Mouse (Mus musculus) right cerebral cortex, postnatal 14 days (tissue): Measurements from ENCODE around the gene Nudt4.
"Not testable (repeated sequence)": the region's sequence is repeated elsewhere in the genome, so short reads cannot be mapped to it uniquely, and the experiment has no call there.

Source experiments
- DNase-seq: peaks from one replicate; pipeline ENCODE4 v3.0.0; 2022

Gene Nudt4

DNA sequence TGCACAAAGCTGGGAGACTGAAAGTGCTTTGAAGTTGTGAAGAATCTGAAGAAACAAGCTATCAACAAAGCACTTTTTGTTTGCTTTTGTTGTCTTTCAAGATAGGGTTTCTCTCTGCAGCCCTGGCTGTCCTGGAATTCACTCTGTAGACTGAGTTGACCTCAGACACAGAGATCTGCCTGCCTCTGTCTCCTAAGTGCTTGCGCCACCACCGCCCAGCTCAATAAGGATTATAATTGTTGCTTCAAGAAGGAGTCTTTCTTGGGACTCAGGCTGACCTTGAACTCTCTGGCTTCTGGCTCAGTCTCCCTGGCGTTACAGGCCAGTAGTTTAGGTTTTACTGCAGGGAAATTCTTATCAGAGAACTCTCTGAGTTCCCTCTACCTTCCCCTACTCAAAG lies 2.8 kb upstream of the Nudt4 start:
- no peak for DNase-seq

GRCm38 (mm10) chr10:95565156-95565854 lies 1.4 kb upstream of the Nudt4 start:
- DNase-seq = no peak

- DNase-seq = peak; percentile 35
Measured at GRCm38 (mm10) chr10:95562859-95563841, 796 bp downstream of the Nudt4 start.

DNA sequence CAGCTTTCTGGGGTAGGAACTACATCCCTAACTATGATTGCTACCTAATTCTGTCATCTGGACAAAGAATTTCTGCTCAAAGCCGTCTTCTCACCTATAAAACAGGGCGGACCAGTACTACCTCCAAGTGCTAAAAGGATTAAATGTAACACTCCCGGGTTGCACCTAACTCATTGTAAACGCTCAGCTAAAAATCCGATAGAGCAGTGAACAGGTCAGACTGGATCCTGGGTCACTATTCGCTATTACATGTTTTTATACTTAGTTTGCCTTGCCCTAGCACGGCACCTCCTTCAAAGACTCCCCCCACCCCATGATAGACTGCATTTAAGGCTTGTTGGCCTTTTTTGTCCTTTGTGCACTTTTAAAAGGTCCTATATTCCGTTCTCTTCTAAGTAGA lies 1.6 kb downstream of the Nudt4 start:
- DNase-seq = no peak

DNA sequence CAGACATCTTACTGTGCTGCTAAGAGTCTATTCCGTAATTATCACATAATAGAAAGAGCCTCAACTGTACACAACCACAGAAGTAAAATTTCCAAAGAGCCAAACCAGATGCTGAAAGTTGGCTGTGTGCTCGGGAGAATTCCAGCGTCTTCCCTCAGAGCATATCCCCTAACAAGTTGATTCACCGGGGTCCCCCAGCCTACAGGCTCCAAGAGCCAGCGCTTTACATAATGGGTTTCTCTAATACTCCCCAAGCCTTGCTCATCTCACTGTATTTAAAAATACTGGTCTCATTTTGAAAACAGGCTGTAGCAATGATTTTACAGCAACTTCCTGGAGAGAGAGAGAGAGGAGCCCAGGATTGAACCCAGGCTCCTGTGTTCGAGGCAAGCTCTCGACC lies 2.3 kb downstream of the Nudt4 start:
- DNase-seq = no peak

GRCm38 (mm10) chr10:95560394-95560983 lies 3.5 kb downstream of the Nudt4 start:
- no peak for DNase-seq

DNA sequence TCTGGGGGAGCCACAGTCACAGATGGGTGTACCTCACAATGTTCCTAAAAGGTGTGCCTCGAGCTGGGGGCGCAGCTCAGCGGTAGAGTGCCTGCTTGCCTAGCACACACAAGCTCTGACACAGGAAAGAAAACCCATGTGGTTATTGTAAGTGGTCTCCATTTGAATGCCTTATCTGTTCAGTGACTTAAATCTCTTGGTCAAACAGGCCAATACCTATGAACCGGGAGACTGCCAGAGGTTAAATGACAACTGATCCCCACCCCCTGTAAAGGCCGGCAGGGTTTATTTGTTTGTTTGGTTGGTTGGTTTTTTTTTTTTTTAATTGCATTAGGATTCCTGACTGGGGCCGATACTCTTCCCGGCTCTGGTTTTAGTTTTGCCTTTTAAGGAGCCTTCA lies 4.5 kb downstream of the Nudt4 start:
- DNase-seq = no peak

DNA sequence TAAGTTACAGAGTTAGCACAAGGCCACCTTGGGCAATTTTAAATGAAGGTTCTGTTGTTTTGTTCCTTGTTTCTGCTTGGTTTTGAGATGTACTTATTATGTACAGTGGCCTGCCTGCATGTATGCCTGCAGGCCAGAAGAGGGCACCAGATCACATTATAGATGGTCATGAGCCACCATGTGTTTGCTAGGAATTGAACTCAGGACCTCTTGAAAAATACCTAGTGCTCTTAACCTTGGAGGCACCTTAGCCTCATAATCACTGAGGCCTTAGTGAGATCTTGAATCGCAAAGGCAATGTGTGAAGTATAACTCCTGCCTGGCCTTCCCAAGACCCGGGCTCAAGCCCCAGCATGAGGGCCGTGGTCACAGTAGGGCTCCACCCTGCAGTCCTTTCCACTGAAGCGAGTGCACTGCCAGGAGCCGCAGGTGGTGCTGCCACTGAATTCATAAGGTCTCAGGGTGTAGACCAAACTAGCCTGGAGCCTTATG lies 6.6 kb downstream of the Nudt4 start:
- DNase-seq = no peak

DNA sequence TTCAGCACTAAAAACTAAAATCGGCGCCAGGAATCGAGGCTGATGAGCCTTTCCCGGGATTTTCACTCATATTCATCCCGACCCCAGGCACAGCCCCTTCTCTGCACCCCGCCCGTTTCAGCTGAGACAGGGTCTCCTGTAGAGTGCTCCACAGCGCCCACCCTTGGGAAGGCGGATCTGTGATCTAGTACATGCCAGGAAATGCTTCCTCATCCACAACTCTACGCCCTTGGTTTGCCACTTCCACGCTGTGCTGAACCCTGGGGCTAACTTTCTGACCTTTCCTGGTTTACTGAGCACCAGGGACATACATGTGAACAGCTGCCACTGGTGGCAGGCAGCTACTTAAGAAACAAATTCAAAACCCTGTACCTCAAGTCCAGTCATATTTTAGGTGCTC lies 8.1 kb downstream of the Nudt4 start:
- DNase-seq = no peak

DNA sequence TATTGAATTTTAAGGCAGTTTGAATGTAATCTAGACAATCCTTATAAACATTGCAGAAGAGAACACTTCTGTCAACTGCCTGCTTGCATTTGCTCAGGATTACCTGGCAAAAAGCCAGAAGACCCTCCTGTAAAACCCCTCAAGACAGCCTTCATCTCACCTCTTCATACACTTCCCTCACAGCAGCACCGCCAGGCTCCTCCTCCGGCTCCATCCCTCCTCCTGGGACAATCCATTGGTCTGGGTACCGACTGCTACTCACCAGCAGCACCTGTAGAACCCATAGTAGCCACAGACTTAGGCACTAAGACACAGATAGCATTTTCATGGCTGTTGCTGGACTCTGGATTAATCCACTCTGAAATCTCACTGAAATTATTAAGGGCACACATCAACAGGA lies 11.6 kb downstream of the Nudt4 start:
- DNase-seq = no peak

DNA sequence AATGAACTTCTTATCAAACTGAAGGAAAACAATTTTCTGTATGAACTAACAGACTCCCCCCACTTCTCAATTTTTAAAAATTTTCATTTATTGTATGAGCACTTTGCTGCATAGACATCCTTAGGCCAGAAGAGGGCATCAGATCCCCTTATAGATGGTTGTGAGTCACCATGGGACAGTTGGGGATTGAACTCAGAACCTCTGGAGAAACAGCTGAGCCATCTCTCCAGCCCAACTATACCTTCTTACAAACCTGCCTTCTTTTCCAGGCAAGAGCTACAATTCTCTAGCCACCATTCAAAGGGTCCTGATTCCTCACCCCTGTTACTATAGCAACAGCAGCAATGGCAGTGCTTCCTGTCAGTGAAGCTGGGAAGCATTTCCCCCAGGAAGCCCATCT lies 12.2 kb downstream of the Nudt4 start:
- DNase-seq = no peak

- DNase-seq = no peak
Measured at GRCm38 (mm10) chr10:95550506-95550905, 13.4 kb downstream of the Nudt4 start.

- not testable (repeated sequence) for DNase-seq
Measured at GRCm38 (mm10) chr10:95549080-95549479, 14.9 kb downstream of the Nudt4 start.

- DNase-seq = no peak
Measured at GRCm38 (mm10) chr10:95548154-95548826, 15.7 kb downstream of the Nudt4 start.

GRCm38 (mm10) chr10:95546178-95546577 lies 17.8 kb downstream of the Nudt4 start:
- DNase-seq = no peak

- no peak for DNase-seq
Measured at GRCm38 (mm10) chr10:95545051-95545450, 18.9 kb downstream of the Nudt4 start.

- no peak for DNase-seq
Measured at GRCm38 (mm10) chr10:95544651-95545050, 19.3 kb downstream of the Nudt4 start.

DNA sequence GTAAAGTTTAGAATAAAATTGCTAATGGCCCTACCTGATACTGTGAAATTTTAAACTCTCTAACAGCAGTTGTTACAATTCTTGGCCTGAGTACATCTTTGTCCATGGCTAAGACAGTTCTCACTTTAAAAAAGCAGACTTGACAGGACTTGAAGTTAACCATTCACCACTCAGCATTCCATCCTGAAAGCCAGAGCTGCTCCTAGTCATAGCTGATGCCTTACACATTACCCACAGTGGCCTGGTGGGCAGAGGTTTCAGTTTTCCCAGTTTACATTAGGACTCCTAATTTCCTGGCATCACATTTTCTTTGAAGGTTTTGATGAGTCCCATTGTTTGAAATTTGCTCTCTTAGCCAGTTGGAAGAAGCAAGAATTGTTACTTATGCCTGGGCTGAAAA lies 19.9 kb downstream of the Nudt4 start:
- DNase-seq = no peak

DNA sequence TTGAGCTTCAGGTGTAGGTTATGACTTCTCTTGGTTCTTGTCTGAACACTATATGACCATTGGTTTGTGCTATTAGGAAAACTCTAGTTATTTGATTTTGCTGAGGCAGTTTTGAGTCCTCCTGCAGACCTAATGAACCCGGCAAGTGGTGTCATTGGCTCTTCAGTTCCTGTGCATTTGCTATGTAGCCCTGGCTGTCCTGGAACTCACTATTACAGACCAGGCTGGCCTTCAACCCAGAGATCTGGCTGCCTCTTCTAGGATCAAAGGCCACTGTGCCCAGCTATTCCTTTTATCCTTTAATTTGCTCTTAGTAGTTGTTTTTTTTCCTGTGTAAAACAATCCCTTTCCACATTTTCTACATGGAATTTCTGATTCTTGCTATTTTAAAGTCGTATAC lies 20.6 kb downstream of the Nudt4 start:
- DNase-seq = no peak

DNA sequence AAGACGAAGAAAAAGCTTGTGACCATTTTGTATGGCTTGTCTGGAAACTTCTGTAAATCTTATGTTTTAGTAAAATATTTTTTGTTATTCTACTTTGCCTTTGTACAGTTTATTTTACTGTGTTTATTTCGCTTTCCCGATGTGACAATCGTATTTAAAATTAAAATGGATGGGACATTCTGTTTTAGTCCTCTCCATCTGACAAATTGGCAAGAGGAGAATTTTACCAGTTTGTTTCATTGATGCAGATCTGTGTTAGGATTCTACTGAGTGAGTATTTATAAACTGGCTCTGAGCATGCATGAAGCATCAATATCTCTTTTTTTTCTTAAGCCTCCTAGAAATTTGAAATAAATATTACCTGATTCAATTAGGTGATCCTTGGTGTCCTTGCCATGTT lies 21.0 kb downstream of the Nudt4 start:
- no peak for DNase-seq

- no peak for DNase-seq
Measured at GRCm38 (mm10) chr10:95539841-95540240, 24.1 kb downstream of the Nudt4 start.

DNA sequence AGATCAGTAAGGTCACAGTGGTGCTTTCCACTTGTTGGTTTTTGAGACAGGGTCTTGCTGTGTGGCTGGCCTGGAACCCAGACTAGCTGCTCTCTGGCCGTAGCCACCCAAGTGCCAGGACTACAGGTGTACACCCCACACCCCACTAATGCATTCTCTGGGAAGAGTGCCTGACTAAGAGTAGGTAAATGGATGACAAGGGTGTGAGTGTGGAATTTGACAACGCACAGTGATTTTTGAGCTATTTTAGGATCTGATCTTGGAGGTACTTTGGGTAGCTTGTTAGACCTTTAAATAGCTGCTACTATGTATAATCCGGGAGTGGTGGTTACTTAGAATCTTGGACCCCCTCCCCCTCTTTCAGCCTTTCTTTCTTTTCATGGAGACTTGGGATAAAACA lies 24.7 kb downstream of the Nudt4 start:
- DNase-seq = no peak

- no peak for DNase-seq
Measured at GRCm38 (mm10) chr10:95536222-95536541, 27.8 kb downstream of the Nudt4 start.
